Mouse (Mus musculus): Measurements from ENCODE around the gene Hist2h2aa1. TPM values are rescaled to one million over a fixed set of nuclear protein-coding genes. Genes with fewer than 3 reads are reported as not detected.

Gene Hist2h2aa1
- polyA plus RNA-seq (2015; fragmentation: Nextera tagmentation; extraction: Ambion mirVana): 42.9 and 46.5 TPM in 2 replicates

DNA sequence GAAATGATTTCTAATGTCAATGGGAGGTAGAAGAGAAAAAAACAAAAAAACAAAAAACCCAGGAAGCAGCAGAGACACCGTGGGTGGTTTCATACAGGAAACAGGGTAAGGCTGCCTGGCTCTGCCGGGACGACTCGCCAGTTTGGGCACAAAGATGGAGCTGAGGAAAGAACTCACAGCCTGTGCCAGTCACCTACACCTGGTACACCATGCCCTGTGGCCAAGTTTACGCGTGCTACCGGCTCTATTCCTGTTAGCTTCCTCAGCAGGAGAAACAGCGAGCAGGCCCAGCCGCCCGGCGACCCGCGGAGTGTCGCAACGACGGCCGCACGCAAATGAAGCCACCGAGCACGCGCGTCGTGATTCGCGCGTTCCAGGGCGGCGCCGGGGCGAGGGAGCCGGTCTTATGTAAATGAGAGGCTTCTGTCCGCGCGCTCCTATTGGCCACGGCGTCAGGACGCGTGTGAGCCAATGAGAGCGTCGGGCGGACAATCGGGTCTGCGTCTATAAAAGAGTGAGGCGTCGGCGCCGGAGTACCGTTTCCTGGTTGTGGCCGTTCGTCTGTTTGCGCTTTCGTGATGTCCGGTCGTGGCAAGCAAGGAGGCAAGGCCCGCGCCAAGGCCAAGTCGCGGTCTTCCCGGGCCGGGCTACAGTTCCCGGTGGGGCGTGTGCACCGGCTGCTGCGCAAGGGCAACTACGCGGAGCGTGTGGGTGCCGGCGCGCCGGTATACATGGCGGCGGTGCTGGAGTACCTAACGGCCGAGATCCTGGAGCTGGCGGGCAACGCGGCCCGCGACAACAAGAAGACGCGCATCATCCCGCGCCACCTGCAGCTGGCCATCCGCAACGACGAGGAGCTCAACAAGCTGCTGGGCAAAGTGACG lies at the start of gene Hist2h2aa1:
Hist2h2aa1 (plus strand) TSS at position 495 of the 884 bp plus-strand sequence.

DNA sequence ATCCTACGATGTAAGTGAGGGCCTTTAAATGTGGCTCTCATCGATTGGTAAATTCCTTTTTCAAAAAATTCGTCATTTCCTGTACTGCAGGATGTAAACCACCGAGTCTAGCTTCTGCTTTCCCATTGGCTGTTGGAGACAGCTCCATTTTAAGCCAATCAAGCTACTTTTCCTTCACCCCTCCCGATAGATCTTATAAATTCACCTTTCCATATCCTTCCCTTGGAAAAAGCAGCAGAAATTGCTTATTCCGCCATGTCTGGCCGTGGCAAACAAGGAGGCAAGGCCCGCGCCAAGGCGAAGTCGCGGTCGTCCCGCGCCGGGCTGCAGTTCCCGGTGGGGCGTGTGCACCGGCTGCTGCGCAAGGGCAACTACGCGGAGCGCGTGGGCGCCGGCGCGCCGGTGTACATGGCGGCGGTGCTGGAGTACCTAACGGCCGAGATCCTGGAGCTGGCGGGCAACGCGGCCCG lies 25.6 kb upstream of the Hist2h2aa1 start, which contains the start of the genes Bola1 and Hist2h2ab:
Bola1 (minus strand) TSS at position 49 of the 470 bp plus-strand sequence.
Hist2h2ab (plus strand) TSS at position 205 of the 470 bp plus-strand sequence.

DNA sequence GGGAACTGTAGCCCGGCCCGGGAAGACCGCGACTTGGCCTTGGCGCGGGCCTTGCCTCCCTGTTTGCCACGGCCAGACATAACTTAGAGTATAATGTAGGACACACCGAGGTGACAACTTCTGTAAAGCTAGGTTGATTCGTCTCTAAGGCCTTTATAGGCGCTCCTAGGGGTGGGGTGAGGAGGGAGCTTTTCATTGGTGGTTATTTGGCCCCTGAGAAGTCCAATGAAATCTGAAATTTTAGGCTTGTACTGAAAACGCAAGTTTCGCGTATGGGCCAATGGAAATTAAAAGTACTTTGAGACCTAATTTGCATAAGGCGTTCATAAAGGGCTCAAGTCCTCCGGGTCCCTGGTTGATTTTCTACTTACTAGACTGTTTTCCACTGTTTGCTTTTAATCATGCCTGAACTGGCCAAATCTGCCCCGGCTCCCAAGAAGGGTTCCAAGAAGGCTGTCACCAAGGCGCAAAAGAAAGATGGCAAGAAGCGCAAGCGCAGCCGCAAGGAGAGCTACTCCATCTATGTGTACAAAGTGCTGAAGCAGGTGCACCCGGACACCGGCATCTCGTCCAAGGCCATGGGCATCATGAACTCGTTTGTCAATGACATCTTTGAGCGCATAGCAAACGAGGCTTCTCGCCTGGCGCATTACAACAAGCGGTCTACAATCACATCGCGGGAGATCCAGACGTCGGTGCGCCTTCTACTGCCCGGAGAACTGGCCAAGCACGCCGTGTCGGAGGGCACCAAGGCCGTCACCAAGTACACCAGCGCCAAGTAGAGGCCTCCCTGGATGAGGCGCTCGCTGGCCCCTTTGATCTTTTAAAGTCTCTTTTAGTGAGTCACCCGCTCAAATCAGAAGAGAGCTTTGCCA lies 24.3 kb upstream of the Hist2h2aa1 start, which contains the start of the genes Hist2h2ac and Hist2h2be:
Hist2h2ac (minus strand) TSS at position 116 of the 875 bp plus-strand sequence.
Hist2h2be (plus strand) TSS at position 355 of the 875 bp plus-strand sequence.

DNA sequence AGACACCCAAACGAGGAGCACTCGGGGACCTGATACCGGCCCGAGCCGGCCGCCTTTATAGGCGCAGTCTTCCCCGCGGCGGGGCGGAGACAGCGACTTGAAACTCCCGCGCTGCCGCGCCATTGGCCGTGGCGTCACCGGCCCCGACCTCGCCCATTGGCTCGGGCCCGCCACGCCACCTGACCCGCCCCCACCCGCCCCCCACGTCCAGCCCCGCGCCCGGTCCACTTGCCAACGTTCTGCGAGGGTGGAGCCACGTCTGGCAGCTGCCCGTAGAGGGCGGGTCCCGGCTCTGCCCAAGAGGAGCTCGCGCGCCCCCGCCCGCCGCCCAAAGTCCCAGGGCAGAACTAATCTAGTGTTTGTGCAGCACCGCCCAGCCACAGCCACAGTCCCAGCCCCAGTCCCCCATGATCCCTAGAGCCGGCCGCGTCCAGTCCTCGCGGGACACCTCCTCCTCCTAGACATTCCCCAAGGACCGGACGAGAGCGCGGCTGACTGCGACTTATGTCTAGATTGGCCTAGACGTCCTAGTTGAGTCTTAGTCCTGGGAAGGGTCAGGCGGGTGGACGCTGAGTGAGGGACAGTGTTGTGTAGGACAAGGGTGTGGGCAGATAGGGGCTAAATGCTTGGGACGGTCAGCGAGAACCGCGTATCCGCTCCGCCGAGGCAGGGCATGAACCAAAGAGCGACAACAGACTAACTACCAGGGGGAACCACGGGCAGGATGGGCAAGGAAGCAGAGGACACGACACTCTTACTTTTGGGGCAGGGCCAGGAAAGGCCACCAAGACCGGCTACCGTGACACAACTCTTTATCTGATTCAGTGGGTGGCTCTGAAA lies 6.1 kb upstream of the Hist2h2aa1 start, which contains the start of gene Hist2h3c2:
Hist2h3c2 (minus strand) TSS at position 174 of the 840 bp plus-strand sequence.

DNA sequence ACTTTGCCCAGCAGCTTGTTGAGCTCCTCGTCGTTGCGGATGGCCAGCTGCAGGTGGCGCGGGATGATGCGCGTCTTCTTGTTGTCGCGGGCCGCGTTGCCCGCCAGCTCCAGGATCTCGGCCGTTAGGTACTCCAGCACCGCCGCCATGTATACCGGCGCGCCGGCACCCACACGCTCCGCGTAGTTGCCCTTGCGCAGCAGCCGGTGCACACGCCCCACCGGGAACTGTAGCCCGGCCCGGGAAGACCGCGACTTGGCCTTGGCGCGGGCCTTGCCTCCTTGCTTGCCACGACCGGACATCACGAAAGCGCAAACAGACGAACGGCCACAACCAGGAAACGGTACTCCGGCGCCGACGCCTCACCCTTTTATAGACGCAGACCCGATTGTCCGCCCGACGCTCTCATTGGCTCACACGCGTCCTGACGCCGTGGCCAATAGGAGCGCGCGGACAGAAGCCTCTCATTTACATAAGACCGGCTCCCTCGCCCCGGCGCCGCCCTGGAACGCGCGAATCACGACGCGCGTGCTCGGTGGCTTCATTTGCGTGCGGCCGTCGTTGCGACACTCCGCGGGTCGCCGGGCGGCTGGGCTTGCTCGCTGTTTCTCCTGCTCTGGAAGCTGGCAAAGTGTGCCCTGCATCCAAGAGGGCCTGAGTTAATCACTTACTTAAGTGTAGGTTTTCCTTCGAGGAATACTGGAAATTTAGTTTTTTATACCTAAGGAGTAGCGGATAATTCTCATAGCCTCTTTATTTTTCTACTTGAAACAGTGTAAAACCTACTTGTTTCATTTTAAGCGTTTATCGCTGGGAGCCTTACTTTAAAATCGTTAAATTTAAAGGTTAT lies 5.1 kb upstream of the Hist2h2aa1 start, which contains the start of gene Hist2h2aa2:
Hist2h2aa2 (minus strand) TSS at position 328 of the 850 bp plus-strand sequence.

DNA sequence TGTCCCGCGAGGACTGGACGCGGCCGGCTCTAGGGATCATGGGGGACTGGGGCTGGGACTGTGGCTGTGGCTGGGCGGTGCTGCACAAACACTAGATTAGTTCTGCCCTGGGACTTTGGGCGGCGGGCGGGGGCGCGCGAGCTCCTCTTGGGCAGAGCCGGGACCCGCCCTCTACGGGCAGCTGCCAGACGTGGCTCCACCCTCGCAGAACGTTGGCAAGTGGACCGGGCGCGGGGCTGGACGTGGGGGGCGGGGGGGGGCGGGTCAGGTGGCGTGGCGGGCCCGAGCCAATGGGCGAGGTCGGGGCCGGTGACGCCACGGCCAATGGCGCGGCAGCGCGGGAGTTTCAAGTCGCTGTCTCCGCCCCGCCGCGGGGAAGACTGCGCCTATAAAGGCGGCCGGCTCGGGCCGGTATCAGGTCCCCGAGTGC lies 1.1 kb downstream of the Hist2h2aa1 start, which contains the start of gene Hist2h3c1:
Hist2h3c1 (plus strand) TSS at position 259 of the 430 bp plus-strand sequence.

DNA sequence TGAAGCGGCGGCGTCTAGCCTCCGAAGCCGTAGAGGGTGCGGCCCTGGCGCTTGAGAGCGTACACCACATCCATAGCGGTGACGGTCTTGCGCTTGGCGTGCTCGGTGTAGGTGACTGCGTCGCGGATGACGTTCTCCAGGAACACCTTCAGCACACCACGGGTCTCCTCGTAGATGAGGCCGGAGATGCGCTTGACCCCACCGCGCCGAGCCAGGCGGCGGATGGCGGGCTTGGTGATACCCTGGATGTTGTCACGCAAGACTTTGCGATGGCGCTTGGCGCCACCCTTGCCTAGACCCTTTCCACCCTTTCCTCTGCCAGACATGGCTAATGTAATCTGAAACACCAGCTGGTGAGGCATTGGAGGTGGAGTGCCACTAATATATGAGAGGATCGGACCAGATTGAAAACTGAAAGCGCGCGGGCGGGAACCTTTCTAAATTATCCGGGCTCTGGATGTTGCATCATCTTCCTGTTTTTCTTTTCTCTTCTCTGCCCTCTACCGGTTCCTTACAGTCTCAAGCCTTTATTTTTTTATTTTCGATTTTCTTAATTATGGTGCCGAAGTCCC lies 17.8 kb downstream of the Hist2h2aa1 start, which contains the start of gene Hist2h4:
Hist2h4 (minus strand) TSS at position 333 of the 572 bp plus-strand sequence.

DNA sequence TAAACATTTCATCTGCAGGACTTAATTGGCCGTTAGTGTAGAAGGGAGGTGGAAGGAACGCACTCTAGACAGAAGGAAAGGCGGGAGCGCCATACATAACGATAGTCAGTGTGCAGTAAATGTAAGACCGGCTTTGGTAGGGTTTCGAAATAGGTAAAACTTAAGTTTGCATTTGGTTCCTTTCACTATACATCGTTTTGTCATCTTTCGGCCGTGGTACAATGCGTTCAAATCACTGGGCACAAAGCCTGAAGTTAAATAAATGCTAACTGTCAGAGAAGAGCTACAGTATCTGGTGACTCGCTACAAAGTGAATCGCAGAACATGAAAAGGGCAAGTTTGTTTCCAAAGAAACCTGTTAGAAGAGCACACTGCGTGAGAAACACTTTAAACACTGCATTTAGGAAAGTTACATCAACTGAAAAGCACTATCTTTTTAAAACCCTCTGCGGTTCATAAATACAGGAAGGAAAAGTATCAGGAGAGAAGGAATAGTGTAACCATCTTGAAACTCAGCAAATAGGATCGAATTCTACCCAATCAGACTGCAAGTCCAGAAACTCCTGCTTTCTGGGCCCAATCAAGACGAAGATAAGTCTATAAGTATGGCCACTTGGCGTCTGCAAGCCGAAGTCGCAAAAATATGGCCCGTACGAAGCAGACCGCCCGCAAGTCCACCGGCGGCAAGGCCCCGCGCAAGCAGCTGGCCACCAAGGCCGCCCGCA lies 22.9 kb downstream of the Hist2h2aa1 start, which contains the start of gene Hist2h3b:
Hist2h3b (plus strand) TSS at position 604 of the 725 bp plus-strand sequence.

DNA sequence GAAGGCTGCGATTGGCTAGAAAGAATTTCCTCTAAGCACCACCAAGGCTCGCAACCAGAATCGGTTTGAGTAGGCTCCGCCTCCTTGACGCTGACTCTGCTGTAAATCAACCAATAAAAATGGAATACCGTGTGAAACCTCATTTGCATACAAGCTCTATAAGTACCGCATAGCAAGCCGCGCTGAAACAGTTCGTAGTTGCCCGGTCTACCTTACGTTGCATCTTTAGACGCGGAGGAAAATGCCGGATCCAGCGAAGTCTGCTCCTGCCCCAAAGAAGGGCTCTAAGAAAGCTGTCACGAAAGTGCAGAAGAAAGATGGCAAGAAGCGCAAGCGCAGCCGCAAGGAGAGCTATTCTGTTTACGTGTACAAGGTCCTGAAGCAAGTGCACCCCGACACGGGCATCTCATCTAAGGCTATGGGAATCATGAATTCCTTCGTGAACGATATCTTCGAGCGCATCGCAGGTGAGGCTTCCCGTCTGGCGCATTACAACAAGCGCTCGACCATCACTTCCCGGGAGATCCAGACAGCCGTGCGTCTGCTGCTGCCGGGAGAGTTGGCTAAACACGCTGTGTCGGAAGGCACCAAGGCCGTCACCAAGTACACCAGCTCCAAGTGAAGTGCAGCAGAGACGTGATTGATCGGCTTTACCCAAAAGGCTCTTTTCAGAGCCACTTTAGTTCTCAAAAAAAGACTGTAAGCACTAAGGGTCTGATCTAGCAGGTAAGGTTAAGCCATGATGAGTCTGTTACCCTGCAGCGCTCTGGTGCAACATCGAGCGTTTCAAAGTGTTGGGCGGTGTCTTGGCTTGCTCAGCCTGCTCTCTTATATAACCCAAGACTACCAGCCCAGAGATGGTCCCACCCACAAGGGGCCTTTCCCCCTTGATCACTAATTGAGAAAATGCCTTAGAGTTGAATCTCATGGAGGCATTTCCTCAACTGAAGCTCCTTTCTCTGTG lies 24.5 kb downstream of the Hist2h2aa1 start, which contains the start of gene Hist2h2bb:
Hist2h2bb (plus strand) TSS at position 242 of the 964 bp plus-strand sequence.

DNA sequence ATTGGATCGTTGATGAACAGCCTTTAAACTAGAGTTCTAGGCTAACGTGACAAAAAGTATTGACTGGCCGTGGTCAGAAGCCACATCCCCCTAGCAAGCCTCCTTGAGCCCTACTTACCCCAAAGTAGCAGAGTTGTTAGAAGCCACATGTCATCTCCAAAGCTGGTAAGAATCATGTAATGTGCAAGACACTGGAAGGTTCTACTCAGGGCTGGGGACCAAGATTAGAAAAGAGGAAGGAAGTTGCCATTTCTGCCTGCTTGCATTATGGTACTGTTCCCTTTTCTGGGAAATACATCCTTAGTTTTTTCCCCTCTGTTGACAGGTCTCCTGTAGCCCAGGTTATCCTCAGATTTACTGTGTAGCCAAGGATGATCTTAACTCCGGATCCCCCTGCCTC lies 48.5 kb downstream of the Hist2h2aa1 start, which contains the start of gene Fcgr1:
Fcgr1 (minus strand) TSS at position 183 of the 400 bp plus-strand sequence.

Small RNA genes within 50 kb of the gene (microRNA-seq; reads per million reads assigned to microRNA genes)
- gene Gm44492 (0 to 0.10 reads per million in 2 experiments), gene Gm47311 (0 reads per million in 2 experiments), gene Gm47313 (0 reads per million in 2 experiments)

Other genes with a start within 250 kb of the Hist2h2aa1 start
- 77.5 and 80.0 TPM in 2 replicates for gene Plekho1, start 249.5 kb upstream of the Hist2h2aa1 start, polyA plus RNA-seq (2015; fragmentation: Nextera tagmentation; extraction: Ambion mirVana)
- 26.6 and 29.7 TPM in 2 replicates for gene Vps45, start 187.0 kb upstream of the Hist2h2aa1 start, polyA plus RNA-seq (2015; fragmentation: Nextera tagmentation; extraction: Ambion mirVana)
- 20.5 and 21.8 TPM in 2 replicates for gene Otud7b, start 141.0 kb upstream of the Hist2h2aa1 start, polyA plus RNA-seq (2015; fragmentation: Nextera tagmentation; extraction: Ambion mirVana)
- 8.6 and 10.7 TPM in 2 replicates for gene Mtmr11, start 83.5 kb upstream of the Hist2h2aa1 start, polyA plus RNA-seq (2015; fragmentation: Nextera tagmentation; extraction: Ambion mirVana)
- 39.7 and 47.5 TPM in 2 replicates for gene Sf3b4, start 73.2 kb upstream of the Hist2h2aa1 start, polyA plus RNA-seq (2015; fragmentation: Nextera tagmentation; extraction: Ambion mirVana)
- 0.71 and 0.97 TPM in 2 replicates for gene Sv2a, start 64.3 kb upstream of the Hist2h2aa1 start, polyA plus RNA-seq (2015; fragmentation: Nextera tagmentation; extraction: Ambion mirVana)
- 47.6 and 49.2 TPM in 2 replicates for gene Bola1, start 25.8 kb upstream of the Hist2h2aa1 start, polyA plus RNA-seq (2015; fragmentation: Nextera tagmentation; extraction: Ambion mirVana)
- 0.63 TPM in 1 of 2 replicates, not detected in the other for gene Hist2h2ab, start 25.6 kb upstream of the Hist2h2aa1 start, polyA plus RNA-seq (2015; fragmentation: Nextera tagmentation; extraction: Ambion mirVana)
- gene Hist2h2ac, start 24.6 kb upstream of the Hist2h2aa1 start, polyA plus RNA-seq (2015; fragmentation: Nextera tagmentation; extraction: Ambion mirVana): 2.5 and 2.6 TPM in 2 replicates
- gene Hist2h2be, start 24.4 kb upstream of the Hist2h2aa1 start, polyA plus RNA-seq (2015; fragmentation: Nextera tagmentation; extraction: Ambion mirVana): 1.4 and 1.6 TPM in 2 replicates
- gene Hist2h3c2, start 6.4 kb upstream of the Hist2h2aa1 start, polyA plus RNA-seq (2015; fragmentation: Nextera tagmentation; extraction: Ambion mirVana): 4.7 and 4.9 TPM in 2 replicates
- gene Hist2h2aa2, start 5.2 kb upstream of the Hist2h2aa1 start, polyA plus RNA-seq (2015; fragmentation: Nextera tagmentation; extraction: Ambion mirVana): 149 and 171 TPM in 2 replicates
- 0.76 TPM in 1 of 2 replicates, not detected in the other for gene Hist2h3c1, start 1.2 kb downstream of the Hist2h2aa1 start, polyA plus RNA-seq (2015; fragmentation: Nextera tagmentation; extraction: Ambion mirVana)
- 2.2 and 6.7 TPM in 2 replicates for gene Hist2h4, start 17.8 kb downstream of the Hist2h2aa1 start, polyA plus RNA-seq (2015; fragmentation: Nextera tagmentation; extraction: Ambion mirVana)
- 10.9 and 17.3 TPM in 2 replicates for gene Hist2h3b, start 23.2 kb downstream of the Hist2h2aa1 start, polyA plus RNA-seq (2015; fragmentation: Nextera tagmentation; extraction: Ambion mirVana)
- 3.3 and 4.0 TPM in 2 replicates for gene Hist2h2bb, start 24.3 kb downstream of the Hist2h2aa1 start, polyA plus RNA-seq (2015; fragmentation: Nextera tagmentation; extraction: Ambion mirVana)
- gene Fcgr1, start 48.5 kb downstream of the Hist2h2aa1 start, polyA plus RNA-seq (2015; fragmentation: Nextera tagmentation; extraction: Ambion mirVana): 3.3 and 4.7 TPM in 2 replicates
- 0.14 and 0.28 TPM in 2 replicates for gene BC107364, start 206.8 kb downstream of the Hist2h2aa1 start, polyA plus RNA-seq (2015; fragmentation: Nextera tagmentation; extraction: Ambion mirVana)

Data from skeletal muscle tissue, postnatal 0 days (tissue).